Mouse (Mus musculus) myocyte (in vitro differentiated cells): ENCODE measurements around the gene Gm9733.
"Not testable (repeated sequence)": the region's sequence is repeated elsewhere in the genome, so short reads cannot be mapped to it uniquely, and the experiment has no call there.

Source experiments
- MYOD1 ChIP-seq, 3 experiments: IDR thresholded peaks; one replicate each; pipeline ENCODE4 v1.6.1; 2011; ENCODE audit warnings: control low read depth in 2 of 3, low read depth in 2 of 3, mild to moderate bottlenecking in 2 of 3, moderate library complexity in 1 of 3; ENCODE audit not compliant: insufficient read length in 2 of 3, control insufficient read depth in 1 of 3
- POLR2A ChIP-seq: IDR thresholded peaks from one replicate; pipeline ENCODE4 v1.6.1; 2011; ENCODE audit warnings: low read depth, mild to moderate bottlenecking, control low read depth, moderate library complexity; ENCODE audit not compliant: insufficient read length
- POLR2AphosphoS2 ChIP-seq: IDR thresholded peaks from one replicate; pipeline ENCODE4 v1.6.1; 2011; ENCODE audit warnings: low read depth, control low read depth; ENCODE audit not compliant: insufficient read length

- not testable (repeated sequence) for TF ChIP-seq POLR2AphosphoS2; POLR2A; MYOD1 (IDR thresholded peaks at IDR 0.05; ENCODE audit: control insufficient read depth in 1 of 3, insufficient read length in 2 of 3, low read depth in 2 of 3)
Measured at GRCm38 (mm10) chr3:15355690-15356089, 23.6 kb upstream of the Gm9733 start.
